Mouse (Mus musculus): ENCODE data around the gene Tcap. TPM values are rescaled to one million over a fixed set of nuclear protein-coding genes. Genes with fewer than 3 reads are reported as not detected.

Gene Tcap
- polyA plus RNA-seq, 1 experiment from 2014 or later: not detected

DNA sequence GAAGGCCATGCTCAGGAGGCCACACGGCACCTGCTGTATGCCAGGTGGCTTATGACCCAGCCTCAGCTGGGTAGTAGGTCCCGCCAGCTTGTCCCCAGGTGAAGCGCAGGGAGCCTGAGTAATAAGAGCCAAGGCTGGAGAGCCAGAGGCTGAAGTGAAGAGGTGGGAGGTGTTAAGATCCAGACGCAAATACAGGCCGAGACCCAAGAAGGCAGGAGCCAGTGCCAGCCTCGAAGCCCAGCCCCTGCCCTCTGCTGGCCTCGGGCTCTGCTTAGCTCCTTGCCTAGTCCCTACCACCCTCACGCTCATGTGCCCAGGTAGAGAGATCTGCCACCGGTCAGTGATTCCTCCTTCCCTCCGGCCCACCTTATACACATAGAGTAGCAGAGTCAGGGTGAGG, 4.7 kb downstream of the Tcap start:
- Histone ChIP-seq H3K36me3 (replicated peaks) (no peaks in the 10 kb centered on the region), H3K27ac (replicated peaks) (no peak overlapping the region), H3K9me3 (no peaks in the 10 kb centered on the region), H3K4me3 (no peak overlapping the region), H3K4me1 (peaks cover 53% of the 10 kb centered on the region), H3K27me3 (replicated peaks; ENCODE audit: low read depth, poor library complexity, severe bottlenecking) (peaks cover 100% of the 10 kb centered on the region)
- DNase-seq (ENCODE audit: low spot score): no peak
- WGBS: 74% methylated on average over 10 of the region's 10 CpGs

DNA sequence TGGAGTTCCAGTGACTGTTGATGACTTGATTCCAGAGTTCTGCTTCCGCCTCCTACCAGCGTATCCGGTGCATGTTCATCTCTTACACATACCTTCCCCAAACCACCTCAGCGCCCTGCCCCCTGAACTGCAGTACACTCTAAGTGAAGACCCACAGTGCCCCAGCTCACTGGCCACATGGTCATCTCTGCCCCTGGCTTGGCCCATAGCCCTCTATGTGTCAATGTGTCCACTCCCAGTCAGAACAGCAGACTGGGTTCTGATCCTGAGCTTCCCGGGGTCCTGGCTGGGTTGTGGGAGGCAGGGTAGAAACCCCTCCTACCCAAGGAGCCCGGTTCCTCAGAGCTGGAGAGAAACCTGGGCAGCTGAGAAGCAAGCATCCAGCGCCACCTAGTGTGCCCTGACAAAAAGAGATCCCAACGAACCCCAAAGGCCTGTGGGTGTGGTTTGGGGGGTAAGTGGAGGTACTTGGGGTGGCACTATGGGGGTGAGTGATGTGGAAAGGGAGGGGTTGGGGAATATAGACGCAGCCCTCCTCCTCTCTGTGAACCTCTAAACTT, 5.7 kb downstream of the Tcap start:
- Histone ChIP-seq H3K27ac (replicated peaks) (no peak overlapping the region), H3K27me3 (replicated peaks; ENCODE audit: low read depth, poor library complexity, severe bottlenecking) (peaks cover 98% of the 10 kb centered on the region), H3K9me3 (no peaks in the 10 kb centered on the region)

GRCm38 (mm10) chr11:98390141-98390540, 6.5 kb downstream of the Tcap start:
- Histone ChIP-seq H3K36me3 (replicated peaks) (no peaks in the 10 kb centered on the region), H3K9me3 (no peaks in the 10 kb centered on the region), H3K27me3 (replicated peaks; ENCODE audit: low read depth, poor library complexity, severe bottlenecking) (peaks cover 89% of the 10 kb centered on the region), H3K4me1 (peaks cover 63% of the 10 kb centered on the region), H3K4me3 (no peak overlapping the region), H3K27ac (replicated peaks) (no peak overlapping the region)
- DNase-seq (ENCODE audit: low spot score): no peak
- WGBS: 81% methylated on average over 12 of the region's 12 CpGs

More for the DNA sequence above, 5.7 kb downstream of the Tcap start:
- Histone ChIP-seq H3K4me1 (peaks cover 57% of the 10 kb centered on the region), H3K4me3 (no peak overlapping the region), H3K36me3 (replicated peaks) (no peaks in the 10 kb centered on the region)
- peak; percentile 52 for DNase-seq (ENCODE audit: low spot score)
- WGBS: 19% methylated on average over 9 of the region's 9 CpGs

- 17% methylated on average over 8 of the region's 8 CpGs for WGBS
These were observed 8.4 kb downstream of the Tcap start for GRCm38 (mm10) chr11:98392034-98392433.

GRCm38 (mm10) chr11:98392645-98393044, 9.0 kb downstream of the Tcap start:
- H3K9me3 ChIP-seq: no peaks in the 10 kb centered on the region
- peaks cover 64% of the 10 kb centered on the region for H3K27me3 ChIP-seq (replicated peaks; ENCODE audit: low read depth, poor library complexity, severe bottlenecking)
- 45% methylated on average over 4 of the region's 4 CpGs for WGBS
- peak overlapping the region; percentile 35 for H3K27ac ChIP-seq (replicated peaks)
- DNase-seq (ENCODE audit: low spot score): no peak
- H3K36me3 ChIP-seq (replicated peaks): no peaks in the 10 kb centered on the region
- H3K4me3 ChIP-seq: no peak overlapping the region
- H3K4me1 ChIP-seq: peaks cover 49% of the 10 kb centered on the region

More at GRCm38 (mm10) chr11:98392034-98392433, 8.4 kb downstream of the Tcap start:
- DNase-seq (ENCODE audit: low spot score): no peak
- H3K9me3 ChIP-seq: no peaks in the 10 kb centered on the region
- H3K27ac ChIP-seq (replicated peaks): peak overlapping the region; percentile 52; the same call in 1 of the 2 replicates
- no peaks in the 10 kb centered on the region for H3K36me3 ChIP-seq (replicated peaks)
- H3K4me3 ChIP-seq: peak overlapping the region; percentile 18; the same call in 1 of the 2 replicates
- H3K4me1 ChIP-seq: peaks cover 55% of the 10 kb centered on the region
- peaks cover 70% of the 10 kb centered on the region for H3K27me3 ChIP-seq (replicated peaks; ENCODE audit: low read depth, poor library complexity, severe bottlenecking)

- Histone ChIP-seq H3K4me3 (0 out of 2 replicates have a peak overlapping the region, but pooled peaks have one; percentile 13), H3K36me3 (replicated peaks) (no peaks in the 10 kb centered on the region), H3K4me1 (peaks cover 45% of the 10 kb centered on the region), H3K27ac (replicated peaks) (no peak overlapping the region; the same call in 1 of the 2 replicates), H3K27me3 (replicated peaks; ENCODE audit: low read depth, poor library complexity, severe bottlenecking) (peaks cover 57% of the 10 kb centered on the region), H3K9me3 (no peaks in the 10 kb centered on the region)
- no peak for DNase-seq (ENCODE audit: low spot score)
- 73% methylated on average over 6 of the region's 6 CpGs for WGBS
These were observed 9.7 kb downstream of the Tcap start for GRCm38 (mm10) chr11:98393317-98393716.

DNA sequence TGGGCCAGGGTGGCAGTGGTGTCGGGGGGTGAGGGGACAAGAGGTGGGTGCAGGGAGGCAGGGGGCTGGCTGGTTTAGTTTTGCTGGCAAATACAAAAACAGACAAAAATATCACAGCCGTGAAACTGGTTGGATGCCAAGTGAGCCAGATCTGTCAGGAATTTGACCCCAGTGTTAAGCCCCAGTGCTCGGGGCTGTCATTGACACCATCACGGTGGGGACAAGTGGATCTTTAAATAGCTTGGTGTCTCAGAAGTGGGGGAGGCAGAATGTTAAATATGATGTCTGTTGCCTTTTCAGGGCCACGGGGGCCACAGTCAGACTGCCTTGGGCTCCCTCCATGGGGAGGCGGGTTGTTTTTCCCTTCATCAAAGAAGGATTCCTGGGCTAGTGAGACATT, 10.7 kb downstream of the Tcap start:
- Histone ChIP-seq H3K36me3 (replicated peaks) (no peaks in the 10 kb centered on the region), H3K4me3 (no peak overlapping the region), H3K27ac (replicated peaks) (0 out of 2 replicates have a peak overlapping the region, but pooled peaks have one; percentile 32), H3K4me1 (peaks cover 38% of the 10 kb centered on the region), H3K9me3 (no peaks in the 10 kb centered on the region), H3K27me3 (replicated peaks; ENCODE audit: low read depth, poor library complexity, severe bottlenecking) (peaks cover 48% of the 10 kb centered on the region)
- no peak for DNase-seq (ENCODE audit: low spot score)
- WGBS: 47% methylated on average over 6 of the region's 6 CpGs

GRCm38 (mm10) chr11:98395041-98395440, 11.4 kb downstream of the Tcap start:
- WGBS: 66% methylated on average over 4 of the region's 4 CpGs
- DNase-seq (ENCODE audit: low spot score): no peak
- Histone ChIP-seq H3K27ac (replicated peaks) (0 out of 2 replicates have a peak overlapping the region, but pooled peaks have one; percentile 5), H3K4me3 (no peak overlapping the region), H3K36me3 (replicated peaks) (no peaks in the 10 kb centered on the region), H3K27me3 (replicated peaks; ENCODE audit: low read depth, poor library complexity, severe bottlenecking) (peaks cover 40% of the 10 kb centered on the region), H3K9me3 (no peaks in the 10 kb centered on the region), H3K4me1 (peaks cover 45% of the 10 kb centered on the region)

DNA sequence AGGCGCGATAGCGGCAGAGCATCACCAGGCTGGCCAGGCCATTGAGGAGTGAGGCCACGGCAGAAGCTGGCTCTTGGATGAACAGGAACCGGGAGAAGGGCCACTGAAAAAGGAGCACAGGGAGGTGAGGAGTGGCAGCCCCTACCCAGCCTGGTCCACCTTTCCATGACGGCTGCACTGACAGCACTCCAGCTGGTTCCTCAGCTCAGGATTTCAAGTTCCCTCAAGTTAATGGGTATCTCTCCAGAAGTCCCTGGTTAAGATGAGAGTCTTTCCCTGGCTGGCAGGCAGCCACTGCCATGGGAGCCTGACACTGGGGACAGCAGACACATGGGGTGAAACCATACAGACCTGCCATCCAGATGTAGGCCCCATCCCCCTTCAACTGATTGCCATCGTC, 14.3 kb downstream of the Tcap start:
- Histone ChIP-seq H3K4me1 (peaks cover 37% of the 10 kb centered on the region), H3K9me3 (no peaks in the 10 kb centered on the region), H3K27me3 (replicated peaks; ENCODE audit: low read depth, poor library complexity, severe bottlenecking) (peaks cover 11% of the 10 kb centered on the region), H3K27ac (replicated peaks) (no peak overlapping the region), H3K36me3 (replicated peaks) (no peaks in the 10 kb centered on the region), H3K4me3 (no peak overlapping the region)
- DNase-seq (ENCODE audit: low spot score): no peak
- WGBS: 93% methylated on average over 7 of the region's 7 CpGs

GRCm38 (mm10) chr11:98400161-98400726, 16.6 kb downstream of the Tcap start, which contains the start of gene Pgap3:
Gene Pgap3 (minus strand): TSS chr11:98400490.
- no peaks in the 10 kb centered on the region for H3K36me3 ChIP-seq (replicated peaks)
- WGBS: under 1% methylated on average over 40 of the region's 40 CpGs
- no peaks in the 10 kb centered on the region for H3K9me3 ChIP-seq
- no peaks in the 10 kb centered on the region for H3K27me3 ChIP-seq (replicated peaks; ENCODE audit: low read depth, poor library complexity, severe bottlenecking)
- peak within 1 kb of the TSS; percentile 88 for H3K4me3 ChIP-seq
- H3K4me1 ChIP-seq: peaks cover 16% of the 10 kb centered on the region
- peak within 1 kb of the TSS; percentile 98 for H3K27ac ChIP-seq (replicated peaks)
- peak; percentile 93 for DNase-seq (ENCODE audit: low spot score)

- peaks cover 16% of the 10 kb centered on the region for H3K4me1 ChIP-seq
- H3K27ac ChIP-seq (replicated peaks): peak overlapping the region; percentile 98
- H3K36me3 ChIP-seq (replicated peaks): no peaks in the 10 kb centered on the region
- WGBS: 62% methylated on average over 3 of the region's 3 CpGs
- DNase-seq (ENCODE audit: low spot score): no peak
- H3K4me3 ChIP-seq: peak overlapping the region; percentile 88
- no peaks in the 10 kb centered on the region for H3K9me3 ChIP-seq
- H3K27me3 ChIP-seq (replicated peaks; ENCODE audit: low read depth, poor library complexity, severe bottlenecking): no peaks in the 10 kb centered on the region
These were observed 17.2 kb downstream of the Tcap start for GRCm38 (mm10) chr11:98400816-98401215.

DNA sequence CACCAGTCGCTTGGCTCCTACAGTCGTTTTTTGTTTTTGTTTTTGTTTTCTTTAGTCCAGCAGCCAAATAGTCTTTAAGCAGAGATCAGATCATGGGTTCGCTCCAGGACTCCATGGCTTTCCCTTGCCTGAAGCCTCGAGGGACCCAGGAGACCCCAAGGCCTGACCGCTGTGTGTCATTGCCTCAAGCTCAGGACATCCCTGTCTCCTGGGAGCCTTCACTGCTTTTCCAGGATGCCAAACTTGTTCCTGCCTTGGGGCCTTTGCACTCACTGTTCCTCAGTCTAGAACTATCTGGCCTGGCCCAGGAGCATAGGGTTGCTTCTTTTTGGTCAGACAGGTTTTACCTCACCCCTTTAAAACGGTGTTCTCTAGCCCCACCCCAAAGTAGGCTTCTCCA, 23.0 kb downstream of the Tcap start:
- Histone ChIP-seq H3K36me3 (replicated peaks) (no peaks in the 10 kb centered on the region), H3K27ac (replicated peaks) (no peak overlapping the region), H3K4me1 (peaks cover 20% of the 10 kb centered on the region), H3K9me3 (no peaks in the 10 kb centered on the region), H3K27me3 (replicated peaks; ENCODE audit: low read depth, poor library complexity, severe bottlenecking) (peaks cover 22% of the 10 kb centered on the region), H3K4me3 (no peak overlapping the region)
- 68% methylated on average over 6 of the region's 6 CpGs for WGBS
- DNase-seq (ENCODE audit: low spot score): no peak

GRCm38 (mm10) chr11:98408872-98409271, 25.3 kb downstream of the Tcap start:
- no peak for DNase-seq (ENCODE audit: low spot score)
- no peaks in the 10 kb centered on the region for H3K36me3 ChIP-seq (replicated peaks)
- no peaks in the 10 kb centered on the region for H3K9me3 ChIP-seq
- peak overlapping the region; percentile 74 for H3K27ac ChIP-seq (replicated peaks)
- 38% methylated on average over 8 of the region's 8 CpGs for WGBS
- peak overlapping the region; percentile 38 for H3K4me3 ChIP-seq
- H3K4me1 ChIP-seq: peaks cover 41% of the 10 kb centered on the region
- H3K27me3 ChIP-seq (replicated peaks; ENCODE audit: low read depth, poor library complexity, severe bottlenecking): peaks cover 28% of the 10 kb centered on the region

Data from embryonic facial prominence, embryonic 10.5 days (tissue).